Mouse (Mus musculus) bone marrow, adult 2 months (tissue): ENCODE data around the gene 9230102O04Rik. TPM values are rescaled to one million over a fixed set of nuclear protein-coding genes. Genes with fewer than 3 reads are reported as not detected.

Source experiments
- H3K27ac ChIP-seq: fragments of 200-500 bp; 2 replicates; pipeline ENCODE4 v1.5.1; 2012; ENCODE audit warnings: low read depth, mild to moderate bottlenecking, control low read depth, inconsistent platforms, low read length; ENCODE audit not compliant: control insufficient read depth, poor library complexity, insufficient read depth
- H3K4me1 ChIP-seq: fragments of 200-500 bp; 2 replicates; pipeline ENCODE4 v1.6.1; 2011; ENCODE audit warnings: low read length; ENCODE audit not compliant: control insufficient read depth, insufficient read depth
- H3K4me3 ChIP-seq: fragments of 200-500 bp; replicated peaks from 2 replicates; pipeline ENCODE3; 2011; ENCODE audit warnings: mild to moderate bottlenecking, low read depth, low read length, control low read depth; ENCODE audit not compliant: control insufficient read depth
- CTCF ChIP-seq: fragments of 200-500 bp; IDR thresholded peaks from 2 replicates; pipeline ENCODE4 v1.5.1; 2011; ENCODE audit warnings: low read length, control low read depth; ENCODE audit not compliant: control insufficient read depth, insufficient read depth
- POLR2A ChIP-seq: fragments of 200-500 bp; IDR thresholded peaks from 2 replicates; pipeline ENCODE4 v1.6.1; 2011; ENCODE audit warnings: low read depth, mild to moderate bottlenecking, control low read depth, low read length, borderline replicate concordance; ENCODE audit not compliant: control insufficient read depth
- WGBS: fragments of 180-500 bp; shearing (Covaris S2); methylation state at CpG from one replicate; pipeline ENCODE4 v1.1.7; 2018; 5-methylcytosine and 5-hydroxymethylcytosine counted together
- polyA plus RNA-seq: library from polyadenylated mRNA; stranded (reverse); fragments of >200 nt; gene quantifications from 2 replicates; pipeline ENCODE4 v1.2.4, GENCODE M21; 2011; ENCODE audit warnings: low replicate concordance; ENCODE audit not compliant: missing spikeins, insufficient read depth, insufficient read length

Gene 9230102O04Rik
- not detected in 2 replicates for polyA plus RNA-seq

DNA sequence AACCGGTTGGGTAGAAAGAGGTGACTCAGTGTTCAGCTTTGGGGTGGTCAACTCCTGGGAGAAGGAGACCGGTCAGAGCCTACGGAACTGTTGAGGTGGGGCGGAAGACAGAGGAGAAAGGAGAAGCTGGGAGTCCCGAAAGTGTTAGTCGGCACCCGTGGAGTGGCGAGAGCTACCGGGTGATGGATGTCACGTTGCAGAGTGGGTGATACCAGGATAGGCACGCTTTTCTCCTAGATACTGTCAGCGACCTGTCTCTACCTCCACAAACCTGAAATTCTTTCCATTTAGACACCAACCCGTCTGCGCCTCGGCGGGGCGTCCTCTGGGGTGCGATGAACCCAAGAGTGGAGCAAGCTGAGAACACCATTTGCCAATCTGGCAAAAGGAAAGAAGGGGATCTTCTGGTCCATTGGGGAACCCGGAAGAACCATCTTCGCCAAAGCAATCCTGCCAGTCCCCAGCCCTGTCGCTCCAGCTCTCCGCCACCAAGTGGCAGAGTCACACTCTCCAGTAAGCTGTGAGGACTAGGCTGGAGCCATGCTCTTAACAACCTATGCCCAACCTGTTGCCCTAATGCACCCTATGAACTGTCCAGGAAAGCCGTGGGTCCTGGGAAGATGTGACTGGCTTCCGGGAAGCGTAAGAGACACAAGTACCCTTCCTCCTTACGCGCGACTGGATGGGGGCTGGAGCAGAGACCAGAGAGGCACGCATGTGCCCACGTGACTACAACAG, at the start of gene 9230102O04Rik:
Gene 9230102O04Rik, minus strand, starts transcription at position 628 of the 738 bp plus-strand sequence.
- no peak within 1 kb of the TSS for H3K27ac ChIP-seq
- TF ChIP-seq POLR2A = no peak
- TF ChIP-seq CTCF = no peak
- under 1% methylated on average over 30 of the region's 30 CpGs for WGBS
- H3K4me3 ChIP-seq = no peak within 1 kb of the TSS
- no peaks in the 10 kb centered on the region; the same call in 1 of the 2 replicates for H3K4me1 ChIP-seq

DNA sequence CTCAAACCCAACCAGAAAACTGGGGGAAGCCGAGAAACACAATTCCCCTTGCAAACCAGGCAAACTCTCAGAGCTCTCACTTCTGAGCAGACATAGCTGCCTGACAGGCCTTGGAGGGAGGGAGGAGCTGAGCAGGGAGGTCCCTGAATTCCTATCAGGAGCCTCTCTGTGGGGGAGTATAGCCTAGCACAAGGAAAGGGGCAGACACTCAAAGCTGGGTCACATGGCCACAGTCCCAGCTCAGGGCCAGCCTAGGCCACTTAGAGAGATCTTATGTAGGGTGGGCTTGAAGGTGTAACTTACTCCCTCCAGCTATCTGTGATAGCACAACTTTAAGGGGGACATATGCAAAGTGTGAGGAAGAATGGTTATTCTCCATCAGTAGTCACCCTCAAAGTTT, 46.6 kb upstream of the 9230102O04Rik start:
- 60% methylated on average over 1 of the region's 1 CpGs for WGBS
- Histone ChIP-seq H3K4me1 (no peaks in the 10 kb centered on the region; the same call in 1 of the 2 replicates), H3K27ac (no peak overlapping the region), H3K4me3 (no peak overlapping the region)
- TF ChIP-seq CTCF = no peak
- no peak for TF ChIP-seq POLR2A

DNA sequence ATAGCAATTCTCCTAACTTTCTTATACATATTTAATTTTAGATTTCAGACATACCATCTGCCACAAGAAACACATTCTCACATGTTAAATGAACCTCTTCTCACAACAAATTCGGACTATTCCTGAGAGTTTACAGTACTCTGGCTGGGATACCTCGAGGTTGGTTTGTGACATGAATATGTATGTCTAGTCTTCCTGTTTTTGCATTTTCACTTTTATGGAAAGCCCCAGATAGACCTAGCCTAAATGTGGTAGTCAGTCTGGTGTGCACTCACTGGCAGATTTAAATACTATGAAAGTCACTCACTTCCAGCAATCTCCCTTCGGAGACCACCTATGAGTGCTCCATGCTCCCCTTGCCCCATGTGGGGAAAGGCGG, 37.6 kb upstream of the 9230102O04Rik start:
- no peak for TF ChIP-seq CTCF
- no peak for TF ChIP-seq POLR2A
- H3K27ac ChIP-seq = no peak overlapping the region
- WGBS = 66% methylated on average over 4 of the region's 4 CpGs

GRCm38 (mm10) chr2:9926194-9926904, 37.0 kb upstream of the 9230102O04Rik start:
- no peak overlapping the region for H3K4me3 ChIP-seq
- peaks cover 2% of the 10 kb centered on the region; the same call in 1 of the 2 replicates for H3K4me1 ChIP-seq
- WGBS = 35% methylated on average over 7 of the region's 7 CpGs
- no peak overlapping the region for H3K27ac ChIP-seq
- TF ChIP-seq POLR2A (no peak), CTCF (no peak)

More for the DNA sequence above, 37.6 kb upstream of the 9230102O04Rik start:
- H3K4me1 ChIP-seq = peaks cover 2% of the 10 kb centered on the region; the same call in 1 of the 2 replicates
- no peak overlapping the region for H3K4me3 ChIP-seq

DNA sequence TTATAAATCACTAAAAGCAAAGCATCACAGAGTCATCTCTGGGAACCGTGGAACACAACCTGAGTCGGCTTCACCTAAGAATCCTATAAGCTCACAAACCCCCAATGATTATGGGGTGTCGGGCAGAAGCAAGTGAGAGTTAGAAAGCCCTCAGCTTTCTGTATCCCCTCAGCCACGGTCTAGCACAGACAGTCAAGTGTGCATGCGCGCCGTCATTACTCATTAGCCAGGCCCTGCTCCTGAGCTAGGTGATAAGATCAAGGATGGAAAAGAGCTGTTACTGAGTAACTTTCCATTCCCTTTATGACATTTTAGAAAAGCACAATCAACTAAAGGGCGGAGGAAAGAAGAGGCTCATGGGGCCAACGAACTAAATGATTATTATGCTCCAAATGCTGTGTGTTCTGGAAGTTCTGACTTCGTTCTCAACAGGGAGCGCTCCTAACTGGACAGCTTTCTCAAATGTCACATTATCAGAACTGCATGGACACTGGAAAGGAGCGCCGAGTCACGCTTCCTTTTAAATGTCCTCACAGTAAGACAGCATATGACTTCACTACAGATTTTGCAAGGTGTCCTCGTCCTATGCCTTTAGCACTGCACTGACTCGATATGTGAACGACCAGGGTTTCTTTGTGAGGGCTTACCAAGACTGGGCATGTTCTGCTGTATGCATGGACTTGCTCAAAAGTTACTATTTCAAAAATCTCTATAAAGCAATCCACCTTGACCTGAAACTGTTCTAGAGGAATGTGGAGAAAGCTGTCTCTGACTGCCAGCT, 29.5 kb upstream of the 9230102O04Rik start:
- no peak overlapping the region for H3K27ac ChIP-seq
- H3K4me1 ChIP-seq = no peaks in the 10 kb centered on the region
- H3K4me3 ChIP-seq = no peak overlapping the region
- TF ChIP-seq POLR2A (no peak), CTCF (no peak)
- WGBS = 88% methylated on average over 17 of the region's 17 CpGs

- Histone ChIP-seq H3K27ac (no peak overlapping the region), H3K4me1 (no peaks in the 10 kb centered on the region), H3K4me3 (no peak overlapping the region)
- TF ChIP-seq POLR2A = no peak
- TF ChIP-seq CTCF = no peak
- WGBS = 95% methylated on average over 9 of the region's 9 CpGs
Measured at GRCm38 (mm10) chr2:9917602-9918001, 28.3 kb upstream of the 9230102O04Rik start.

DNA sequence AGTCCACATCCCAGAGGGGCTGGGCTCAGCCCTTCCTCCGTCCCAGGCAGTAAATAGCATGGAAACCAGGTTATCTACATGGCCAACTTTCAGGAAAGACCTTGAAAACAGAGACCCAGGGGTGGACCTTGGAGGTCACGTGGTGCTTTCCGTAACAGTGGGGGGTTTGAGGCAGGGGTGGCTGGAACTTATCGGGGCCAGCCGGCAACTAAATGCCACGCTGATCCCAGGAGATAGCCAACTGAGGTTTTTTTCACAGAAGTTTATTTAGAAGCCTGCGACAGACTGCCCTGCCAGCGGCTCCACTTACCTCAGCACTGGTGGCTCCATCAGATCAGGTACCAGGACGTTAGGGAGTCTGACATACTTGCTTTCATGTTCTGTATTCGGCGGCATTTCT, 16.7 kb upstream of the 9230102O04Rik start:
- WGBS = 11% methylated on average over 11 of the region's 11 CpGs
- Histone ChIP-seq H3K27ac (no peak overlapping the region), H3K4me3 (no peak overlapping the region), H3K4me1 (no peaks in the 10 kb centered on the region)
- TF ChIP-seq POLR2A = no peak
- no peak for TF ChIP-seq CTCF
